Mouse (Mus musculus): ENCODE measurements around the gene Odr4.

GRCm38 (mm10) chr1:150425665-150426064, 32.8 kb upstream of the Odr4 start:
- no peak for TF ChIP-seq POLR2A (IDR thresholded peaks at IDR 0.05; ENCODE audit: insufficient read depth, low read length)
- TF ChIP-seq CTCF (IDR thresholded peaks at IDR 0.05; ENCODE audit: low read depth, low read length) = no peak
